Mouse (Mus musculus): ENCODE measurements around the gene Fam19a2. TPM values are rescaled to one million over a fixed set of nuclear protein-coding genes. Genes with fewer than 3 reads are reported as not detected.

Gene Fam19a2
- total RNA-seq, 2 experiments from 2014 or later: 0.06 to 0.13 TPM

GRCm38 (mm10) chr10:123525424-123525823 lies 261.6 kb downstream of the Fam19a2 start:
- intact Hi-C loops (cut with DNase I): no loop called here
- no peak for DNase-seq (ENCODE audit: low spot score)

- intact Hi-C loops (cut with DNase I): no loop called here
- no peak for DNase-seq (ENCODE audit: low spot score)
Observed at GRCm38 (mm10) chr10:123526059-123526458, 262.3 kb downstream of the Fam19a2 start.

GRCm38 (mm10) chr10:123536143-123536542 lies 272.3 kb downstream of the Fam19a2 start:
- intact Hi-C loops (cut with DNase I): no loop called here
- no peak for DNase-seq (ENCODE audit: low spot score)

GRCm38 (mm10) chr10:123548391-123548790 lies 284.6 kb downstream of the Fam19a2 start:
- intact Hi-C loops (cut with DNase I): loop anchor here (5.0 kb wide), 1 partner anchor 91 kb away; no protein-coding TSS in a partner anchor
- DNase-seq (ENCODE audit: low spot score): no peak

GRCm38 (mm10) chr10:123567677-123568076 lies 303.9 kb downstream of the Fam19a2 start:
- DNase-seq (ENCODE audit: low spot score): no peak
- intact Hi-C loops (cut with DNase I): no loop called here

- no peak for DNase-seq (ENCODE audit: low spot score)
- intact Hi-C loops (cut with DNase I): no loop called here
Observed at GRCm38 (mm10) chr10:123570616-123571188, 306.9 kb downstream of the Fam19a2 start.

GRCm38 (mm10) chr10:123572342-123573070 lies 308.7 kb downstream of the Fam19a2 start:
- DNase-seq (ENCODE audit: low spot score): no peak
- intact Hi-C loops (cut with DNase I): no loop called here

- DNase-seq (ENCODE audit: low spot score): no peak
- intact Hi-C loops (cut with DNase I): no loop called here
Observed at GRCm38 (mm10) chr10:123577823-123578222, 314.0 kb downstream of the Fam19a2 start.

- DNase-seq (ENCODE audit: low spot score): no peak
- intact Hi-C loops (cut with DNase I): no loop called here
Observed at GRCm38 (mm10) chr10:123579012-123579411, 315.2 kb downstream of the Fam19a2 start.

- intact Hi-C loops (cut with DNase I): no loop called here
- no peak for DNase-seq (ENCODE audit: low spot score)
Observed at GRCm38 (mm10) chr10:123595043-123595442, 331.2 kb downstream of the Fam19a2 start.

- no peak for DNase-seq (ENCODE audit: low spot score)
- intact Hi-C loops (cut with DNase I): no loop called here
Observed at GRCm38 (mm10) chr10:123597059-123597458, 333.3 kb downstream of the Fam19a2 start.

GRCm38 (mm10) chr10:123605671-123606070 lies 341.9 kb downstream of the Fam19a2 start:
- intact Hi-C loops (cut with DNase I): no loop called here
- DNase-seq (ENCODE audit: low spot score): no peak

GRCm38 (mm10) chr10:123626691-123627090 lies 362.9 kb downstream of the Fam19a2 start:
- DNase-seq (ENCODE audit: low spot score): no peak
- intact Hi-C loops (cut with DNase I): no loop called here

- intact Hi-C loops (cut with DNase I): no loop called here
- DNase-seq (ENCODE audit: low spot score): no peak
Observed at GRCm38 (mm10) chr10:123629248-123629744, 365.5 kb downstream of the Fam19a2 start.

GRCm38 (mm10) chr10:123632029-123632428 lies 368.2 kb downstream of the Fam19a2 start:
- intact Hi-C loops (cut with DNase I): no loop called here
- DNase-seq (ENCODE audit: low spot score): no peak

GRCm38 (mm10) chr10:123636655-123637054 lies 372.9 kb downstream of the Fam19a2 start:
- intact Hi-C loops (cut with DNase I): no loop called here
- DNase-seq (ENCODE audit: low spot score): no peak

GRCm38 (mm10) chr10:123637496-123637895 lies 373.7 kb downstream of the Fam19a2 start:
- intact Hi-C loops (cut with DNase I): no loop called here
- no peak for DNase-seq (ENCODE audit: low spot score)

GRCm38 (mm10) chr10:123645568-123645967 lies 381.8 kb downstream of the Fam19a2 start:
- no peak for DNase-seq (ENCODE audit: low spot score)
- intact Hi-C loops (cut with DNase I): no loop called here

GRCm38 (mm10) chr10:123671208-123671607 lies 407.4 kb downstream of the Fam19a2 start:
- intact Hi-C loops (cut with DNase I): no loop called here
- DNase-seq (ENCODE audit: low spot score): no peak

- DNase-seq (ENCODE audit: low spot score): no peak
- intact Hi-C loops (cut with DNase I): no loop called here
Observed at GRCm38 (mm10) chr10:123678284-123678864, 414.6 kb downstream of the Fam19a2 start.

- no peak for DNase-seq (ENCODE audit: low spot score)
- intact Hi-C loops (cut with DNase I): no loop called here
Observed at GRCm38 (mm10) chr10:123682718-123683255, 419.0 kb downstream of the Fam19a2 start.

Measured in heart, postnatal 25 days (tissue).